Mouse (Mus musculus): ENCODE measurements at regions not wholly inside any gene's neighbourhood (a gene's known extent, or its start where the extent isn't known, plus 50 kb on each side); places are given as distances from the start of the nearest gene placed in this dataset.

DNA sequence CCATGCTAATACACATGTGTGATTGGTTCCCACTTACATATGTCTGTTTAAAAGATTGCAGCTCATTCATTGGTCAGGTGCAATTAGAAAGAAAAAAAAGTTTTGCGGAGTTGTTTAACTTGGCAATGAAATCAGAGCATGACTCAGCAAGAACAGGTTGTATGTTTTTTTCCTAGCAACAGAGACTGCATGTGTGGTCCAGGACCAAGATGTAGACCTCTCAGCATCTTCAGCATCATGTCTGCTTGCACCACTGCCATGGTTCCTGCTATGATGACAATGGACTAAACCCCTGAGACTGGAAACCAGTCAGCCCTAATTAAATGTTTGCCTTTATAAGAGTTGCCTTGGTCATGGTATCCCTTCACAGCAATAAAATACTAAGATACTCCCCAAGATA, 236.4 kb downstream of the Ipo11 start:
- Histone ChIP-seq H3K27me3 (ENCODE audit: insufficient read depth, low read length) (no peaks in the 10 kb centered on the region), H3K4me2 (no peak overlapping the region), H3K4me1 (ENCODE audit: insufficient read depth) (no peaks in the 10 kb centered on the region), H3K4me3 (ENCODE audit: low read depth, low read length) (no peak overlapping the region), H3K27ac (ENCODE audit: low read depth) (no peak overlapping the region), H3K36me3 (ENCODE audit: insufficient read depth) (no peaks in the 10 kb centered on the region), H3K9ac (no peak overlapping the region), H3K9me3 (ENCODE audit: low read depth, low read length) (no peaks in the 10 kb centered on the region)
- DNase-seq (no peak), ATAC-seq (ENCODE audit: insufficient read depth) (no peak)
- WGBS = 91% methylated on average over 1 of the region's 1 CpGs
- TF ChIP-seq CTCF (IDR thresholded peaks at IDR 0.05; ENCODE audit: low read depth) = no peak

GRCm38 (mm10) chr13:106699957-106700356, 236.8 kb downstream of the Ipo11 start:
- H3K4me2 ChIP-seq = no peak overlapping the region
- H3K4me3 ChIP-seq (ENCODE audit: low read depth, low read length) = no peak overlapping the region
- H3K27ac ChIP-seq (ENCODE audit: low read depth) = no peak overlapping the region
- TF ChIP-seq CTCF (IDR thresholded peaks at IDR 0.05; ENCODE audit: low read depth) = no peak
- no peaks in the 10 kb centered on the region for H3K4me1 ChIP-seq (ENCODE audit: insufficient read depth)
- 76% methylated on average over 3 of the region's 3 CpGs for WGBS
- no peaks in the 10 kb centered on the region for H3K36me3 ChIP-seq (ENCODE audit: insufficient read depth)
- no peak overlapping the region for H3K9ac ChIP-seq
- no peaks in the 10 kb centered on the region for H3K9me3 ChIP-seq (ENCODE audit: low read depth, low read length)
- DNase-seq (no peak), ATAC-seq (ENCODE audit: insufficient read depth) (no peak)
- no peaks in the 10 kb centered on the region for H3K27me3 ChIP-seq (ENCODE audit: insufficient read depth, low read length)

DNA sequence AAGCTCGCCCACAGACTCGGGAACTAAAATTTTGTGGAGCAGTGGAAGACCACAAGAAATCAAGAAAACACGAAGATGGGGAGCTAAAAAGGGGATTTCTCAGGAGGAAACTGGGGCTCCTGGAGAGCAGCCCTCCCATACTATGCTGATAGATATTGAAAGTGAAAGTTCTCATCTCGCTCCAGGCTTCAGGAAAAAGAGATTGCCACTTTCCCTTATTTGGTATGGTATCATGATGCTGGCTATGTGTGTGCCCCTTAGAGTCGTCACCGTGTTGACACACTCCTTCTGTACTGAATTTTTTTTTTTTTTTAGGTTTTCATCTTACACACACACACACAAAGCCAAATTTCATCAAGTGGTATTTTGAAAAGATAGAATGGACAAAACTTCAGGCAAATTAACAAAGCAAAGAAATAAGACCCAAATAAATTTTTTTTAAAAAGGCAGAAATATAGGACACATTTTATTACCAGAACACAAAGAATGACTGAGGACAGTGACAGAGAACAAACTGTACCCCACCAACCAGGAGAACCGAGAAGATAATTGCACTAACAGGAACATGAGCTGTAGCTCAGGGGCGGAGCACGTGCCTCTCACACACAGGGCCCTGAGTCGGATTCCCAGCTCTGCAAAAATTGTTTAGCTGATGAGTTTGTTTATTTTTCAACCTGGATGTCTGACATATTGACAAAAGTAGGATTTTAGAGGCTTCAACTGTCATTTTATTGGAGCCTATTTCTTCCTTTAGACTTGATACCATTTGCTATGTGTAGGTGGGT, 244.8 kb downstream of the Ipo11 start:
- no peak overlapping the region for H3K4me3 ChIP-seq (ENCODE audit: low read depth, low read length)
- no peak overlapping the region for H3K4me2 ChIP-seq
- no peaks in the 10 kb centered on the region for H3K9me3 ChIP-seq (ENCODE audit: low read depth, low read length)
- no peaks in the 10 kb centered on the region for H3K4me1 ChIP-seq (ENCODE audit: insufficient read depth)
- H3K27ac ChIP-seq (ENCODE audit: low read depth) = no peak overlapping the region
- no peak overlapping the region for H3K9ac ChIP-seq
- H3K36me3 ChIP-seq (ENCODE audit: insufficient read depth) = no peaks in the 10 kb centered on the region
- H3K27me3 ChIP-seq (ENCODE audit: insufficient read depth, low read length) = no peaks in the 10 kb centered on the region
- TF ChIP-seq CTCF (IDR thresholded peaks at IDR 0.05; ENCODE audit: low read depth) = no peak
- ATAC-seq (ENCODE audit: insufficient read depth) = no peak
- DNase-seq = no peak
- WGBS = 67% methylated on average over 10 of the region's 10 CpGs

DNA sequence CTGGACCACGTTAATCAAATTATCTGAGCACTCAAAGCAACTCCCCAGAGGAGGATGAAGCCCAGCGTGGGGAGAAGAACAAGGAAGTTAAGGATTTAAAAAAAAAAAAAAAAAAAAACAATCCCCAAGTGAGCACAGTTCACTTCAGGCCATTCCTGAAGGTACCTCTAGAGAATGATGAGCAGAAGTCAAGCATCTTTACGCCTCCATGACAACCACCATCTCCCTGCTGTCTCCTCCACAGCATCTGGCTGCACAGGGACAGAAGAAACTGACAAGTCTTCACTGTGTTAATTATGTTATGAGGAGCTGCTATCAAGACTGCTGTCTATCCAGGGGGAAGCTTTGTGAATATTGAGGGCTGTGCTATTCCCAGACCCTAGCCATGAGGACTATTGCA, 246.6 kb downstream of the Ipo11 start:
- no peak for ATAC-seq (ENCODE audit: insufficient read depth)
- 71% methylated on average over 3 of the region's 3 CpGs for WGBS

GRCm38 (mm10) chr13:106689618-106690017, 247.1 kb downstream of the Ipo11 start:
- Histone ChIP-seq H3K27ac (ENCODE audit: low read depth) (no peak overlapping the region), H3K36me3 (ENCODE audit: insufficient read depth) (no peaks in the 10 kb centered on the region), H3K4me1 (ENCODE audit: insufficient read depth) (no peaks in the 10 kb centered on the region), H3K9me3 (ENCODE audit: low read depth, low read length) (no peaks in the 10 kb centered on the region), H3K4me3 (ENCODE audit: low read depth, low read length) (no peak overlapping the region), H3K27me3 (ENCODE audit: insufficient read depth, low read length) (no peaks in the 10 kb centered on the region), H3K9ac (no peak overlapping the region), H3K4me2 (no peak overlapping the region)
- DNase-seq (no peak), ATAC-seq (ENCODE audit: insufficient read depth) (no peak)
- TF ChIP-seq CTCF (IDR thresholded peaks at IDR 0.05; ENCODE audit: low read depth) = no peak
- WGBS = 49% methylated on average over 2 of the region's 2 CpGs

More for the DNA sequence above, 246.6 kb downstream of the Ipo11 start:
- TF ChIP-seq CTCF (IDR thresholded peaks at IDR 0.05; ENCODE audit: low read depth) = no peak
- Histone ChIP-seq H3K4me3 (ENCODE audit: low read depth, low read length) (no peak overlapping the region), H3K36me3 (ENCODE audit: insufficient read depth) (no peaks in the 10 kb centered on the region), H3K4me2 (no peak overlapping the region), H3K9me3 (ENCODE audit: low read depth, low read length) (no peaks in the 10 kb centered on the region), H3K9ac (no peak overlapping the region), H3K27me3 (ENCODE audit: insufficient read depth, low read length) (no peaks in the 10 kb centered on the region), H3K27ac (ENCODE audit: low read depth) (no peak overlapping the region), H3K4me1 (ENCODE audit: insufficient read depth) (no peaks in the 10 kb centered on the region)
- no peak for DNase-seq

GRCm38 (mm10) chr13:106689051-106689450, 247.7 kb downstream of the Ipo11 start:
- H3K9me3 ChIP-seq (ENCODE audit: low read depth, low read length) = no peaks in the 10 kb centered on the region
- no peak for ATAC-seq (ENCODE audit: insufficient read depth)

DNA sequence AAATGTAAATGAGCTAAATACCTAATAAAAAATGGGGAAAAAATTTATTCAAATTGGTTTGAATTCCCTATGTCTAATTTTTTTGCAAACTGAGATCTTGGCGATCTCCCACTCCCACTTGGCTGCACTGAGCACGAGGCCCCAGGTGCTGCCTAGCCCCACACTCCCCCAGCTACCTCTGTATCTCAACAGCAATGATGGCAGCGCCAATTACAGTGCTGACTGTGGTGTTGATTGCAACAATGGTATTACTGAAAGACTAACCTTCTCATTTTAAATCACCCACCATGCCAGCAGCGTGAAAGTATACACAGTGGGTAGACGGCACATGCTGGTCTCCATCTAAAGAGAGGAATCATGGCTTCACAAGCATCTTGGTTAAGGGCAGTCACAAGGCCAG, 267.1 kb downstream of the Ipo11 start:
- no peak for ATAC-seq (ENCODE audit: insufficient read depth)
- H3K9me3 ChIP-seq (ENCODE audit: low read depth, low read length) = no peaks in the 10 kb centered on the region
- H3K27ac ChIP-seq (ENCODE audit: low read depth) = no peak overlapping the region
- whole genome bisulfite sequencing = 81% methylated on average over 5 of the region's 5 CpGs
- no peak for TF ChIP-seq CTCF (IDR thresholded peaks at IDR 0.05; ENCODE audit: low read depth)
- no peak for DNase-seq
- no peaks in the 10 kb centered on the region for H3K4me1 ChIP-seq (ENCODE audit: insufficient read depth)
- no peak overlapping the region for H3K4me2 ChIP-seq
- no peaks in the 10 kb centered on the region for H3K27me3 ChIP-seq (ENCODE audit: insufficient read depth, low read length)
- no peak overlapping the region for H3K4me3 ChIP-seq (ENCODE audit: low read depth, low read length)
- H3K9ac ChIP-seq = no peak overlapping the region
- H3K36me3 ChIP-seq (ENCODE audit: insufficient read depth) = no peaks in the 10 kb centered on the region

More at GRCm38 (mm10) chr13:106689051-106689450, 247.7 kb downstream of the Ipo11 start:
- H3K36me3 ChIP-seq (ENCODE audit: insufficient read depth) = no peaks in the 10 kb centered on the region
- no peak overlapping the region for H3K4me2 ChIP-seq
- no peak for TF ChIP-seq CTCF (IDR thresholded peaks at IDR 0.05; ENCODE audit: low read depth)
- WGBS = 81% methylated on average over 8 of the region's 8 CpGs
- no peak overlapping the region for H3K27ac ChIP-seq (ENCODE audit: low read depth)
- H3K4me3 ChIP-seq (ENCODE audit: low read depth, low read length) = no peak overlapping the region
- H3K9ac ChIP-seq = no peak overlapping the region
- no peaks in the 10 kb centered on the region for H3K4me1 ChIP-seq (ENCODE audit: insufficient read depth)
- no peaks in the 10 kb centered on the region for H3K27me3 ChIP-seq (ENCODE audit: insufficient read depth, low read length)
- DNase-seq = no peak
